Mouse (Mus musculus) spleen, embryonic (tissue): ENCODE measurements around the gene Pan2.
"Not testable (repeated sequence)": the region's sequence is repeated elsewhere in the genome, so short reads cannot be mapped to it uniquely, and the experiment has no call there.

ENCODE experiments used
- CTCF ChIA-PET: fragments of 350-600 bp; sonication (Branson Sonifier 250); formaldehyde crosslinking; loops from one replicate; lab custom pipeline; 2022; lab: Charles Lee

Gene Pan2

DNA sequence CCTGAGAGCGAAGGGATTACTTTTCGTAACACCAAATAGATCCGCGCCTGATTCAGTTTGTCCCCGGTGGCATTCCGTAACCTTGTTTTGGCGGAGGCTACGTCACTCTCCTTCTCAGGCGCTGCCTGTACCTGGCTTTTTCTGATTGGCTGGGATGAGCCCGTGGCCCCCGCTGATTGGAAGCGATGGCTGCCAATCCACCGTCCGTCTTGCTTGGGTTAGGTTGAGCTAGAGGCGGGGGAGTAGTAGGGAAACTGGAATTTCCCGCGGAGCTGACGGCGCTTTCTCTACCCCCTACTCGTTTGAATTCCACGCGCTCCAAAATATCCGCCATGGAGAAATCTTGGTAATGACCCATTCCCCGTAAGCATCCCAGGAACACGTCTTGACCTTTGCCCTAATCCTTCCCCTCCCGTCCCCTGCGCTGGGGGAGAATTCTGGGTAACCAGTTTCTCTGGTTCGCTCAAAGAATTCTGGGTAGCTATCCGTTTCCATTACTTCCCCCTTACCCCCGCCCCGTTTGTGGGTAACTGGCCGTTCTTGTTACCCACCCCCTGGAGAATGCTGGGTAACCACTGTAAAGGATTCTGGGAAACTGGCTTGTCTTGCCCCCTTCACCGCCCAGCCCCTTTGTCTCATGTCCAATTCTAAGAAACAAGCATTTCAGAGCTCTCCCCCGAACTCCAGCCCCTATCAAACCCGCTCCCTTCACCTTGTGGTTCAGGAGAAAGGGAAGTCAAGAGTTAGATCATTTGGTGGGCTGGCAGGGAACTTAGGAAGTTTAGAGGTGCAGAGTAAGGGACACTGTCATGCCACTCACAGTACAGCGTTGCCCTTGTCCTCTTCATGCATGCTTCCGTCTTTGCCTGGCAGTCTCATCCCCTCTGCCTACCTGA lies at the start of gene Pan2:
Gene Pan2 (plus strand): TSS at position 210 of the 896 bp plus-strand sequence.
- CTCF ChIA-PET: no interaction called here

DNA sequence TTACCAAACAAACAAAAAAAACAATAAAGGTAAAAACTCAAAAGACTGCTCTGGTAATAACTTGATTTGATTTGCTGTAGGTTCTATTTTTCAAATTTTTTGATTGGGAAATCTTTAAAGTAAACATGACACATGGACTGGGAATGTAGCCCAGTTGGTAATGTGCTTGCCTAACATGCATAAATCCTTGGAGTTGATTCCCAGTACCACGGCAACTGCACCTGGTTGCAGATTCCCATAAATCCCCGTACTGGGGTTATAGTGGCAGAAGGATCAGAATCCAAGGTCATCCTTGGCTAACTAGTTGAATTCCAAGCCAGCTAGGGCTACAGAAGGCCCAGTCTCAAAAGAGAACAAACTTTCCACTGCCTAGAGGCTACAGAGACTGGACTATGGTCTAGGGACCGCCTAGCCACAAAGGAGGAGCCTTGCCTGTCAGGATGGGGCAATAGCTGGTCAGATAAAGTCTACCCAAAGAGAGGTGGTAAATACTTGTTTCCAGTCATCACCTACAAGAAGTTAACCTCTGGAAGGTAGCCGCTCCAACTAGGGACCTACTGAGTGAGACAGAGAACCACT lies 49.4 kb upstream of the Pan2 start, which contains the start of gene Apon:
Gene Apon (plus strand): TSS at position 420 of the 579 bp plus-strand sequence.
- CTCF ChIA-PET: no interaction called here

DNA sequence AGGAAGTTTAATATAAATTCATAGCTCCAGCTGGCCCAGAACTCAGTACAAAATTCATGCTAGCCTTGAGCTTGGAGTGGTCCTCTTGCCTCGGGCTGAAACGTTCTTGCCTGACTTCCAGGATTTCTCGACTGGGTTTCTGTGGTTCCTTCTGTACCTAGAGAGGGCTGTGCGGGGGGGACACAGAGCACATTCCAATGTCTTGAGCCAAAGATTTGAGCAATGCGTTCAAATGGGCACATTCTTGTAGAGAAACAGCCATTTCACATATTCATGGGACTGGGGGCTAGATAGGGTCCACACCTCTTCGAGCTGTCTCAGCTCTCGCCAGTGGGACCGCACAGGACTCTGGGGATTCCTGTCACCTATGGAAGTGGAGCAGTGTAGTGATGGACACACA lies 47.2 kb upstream of the Pan2 start:
- CTCF ChIA-PET: no interaction called here

DNA sequence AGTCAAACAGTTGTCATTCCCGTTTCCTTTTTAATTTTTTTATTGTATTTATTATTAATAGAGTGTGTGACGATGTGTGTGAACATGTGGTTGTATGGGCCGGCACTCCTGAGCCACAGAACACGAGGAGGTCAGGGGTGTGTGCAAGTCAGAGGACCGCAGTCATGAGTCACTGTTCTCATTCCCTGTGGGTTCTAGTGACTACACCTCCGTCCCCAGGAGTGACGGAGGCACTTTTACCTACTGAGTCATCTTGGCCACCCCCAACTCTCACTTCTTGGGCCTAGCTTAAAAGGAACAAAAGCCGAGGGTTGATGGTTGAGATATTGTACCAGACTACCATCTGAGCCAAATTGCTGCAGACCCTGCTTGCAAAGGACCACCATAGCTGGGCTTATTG lies 46.8 kb upstream of the Pan2 start:
- CTCF ChIA-PET: interaction anchor here (0.7 kb wide), 1 partner anchor 28 kb away, joined by 4 read pairs; no protein-coding TSS in a partner anchor

DNA sequence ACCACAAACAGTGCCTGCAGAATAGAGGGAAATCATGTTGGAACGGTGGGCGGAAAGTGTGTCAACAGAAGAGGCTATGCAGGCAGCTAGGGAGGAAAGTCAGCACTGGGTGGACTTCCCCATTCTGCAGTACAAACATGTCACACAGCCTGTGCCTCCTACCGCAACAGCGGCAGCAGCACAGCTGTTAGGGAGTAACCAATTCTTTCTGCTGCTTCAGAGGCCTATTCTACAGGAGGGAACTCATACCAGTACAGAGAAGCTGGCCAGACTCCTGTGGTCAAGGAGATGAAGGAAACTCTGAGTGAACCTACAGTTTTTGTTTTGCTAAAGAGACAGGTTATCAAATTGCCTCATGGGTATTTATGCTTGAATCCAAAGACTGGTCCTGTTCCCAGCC lies 44.2 kb upstream of the Pan2 start:
- CTCF ChIA-PET: interaction anchor here (0.6 to 1.4 kb wide), 2 partner anchors 25 to 584 kb away, joined by 4 to 14 read pairs; no protein-coding TSS in a partner anchor

DNA sequence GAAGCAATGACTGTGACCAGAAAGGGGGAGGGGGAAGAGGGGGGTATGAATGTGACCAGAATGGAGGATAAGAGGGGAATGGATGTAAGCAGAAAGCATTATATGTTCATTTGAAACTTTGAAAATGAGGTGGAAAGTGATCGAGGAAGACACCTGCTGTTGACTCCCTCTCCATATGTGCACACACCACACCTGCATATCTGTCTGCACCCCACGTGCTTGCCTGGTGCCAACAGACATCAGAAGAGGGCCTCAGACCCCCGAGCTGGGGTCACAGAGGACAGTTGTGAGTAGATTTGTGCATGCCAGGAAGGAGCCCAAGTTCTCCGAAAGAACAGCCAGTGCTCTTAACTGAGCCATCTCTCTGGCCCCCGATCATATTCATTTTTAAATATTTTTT lies 43.2 kb upstream of the Pan2 start:
- CTCF ChIA-PET: interaction anchor here (0.6 kb wide), 1 partner anchor 113 kb away, joined by 4 read pairs; no protein-coding TSS in a partner anchor

DNA sequence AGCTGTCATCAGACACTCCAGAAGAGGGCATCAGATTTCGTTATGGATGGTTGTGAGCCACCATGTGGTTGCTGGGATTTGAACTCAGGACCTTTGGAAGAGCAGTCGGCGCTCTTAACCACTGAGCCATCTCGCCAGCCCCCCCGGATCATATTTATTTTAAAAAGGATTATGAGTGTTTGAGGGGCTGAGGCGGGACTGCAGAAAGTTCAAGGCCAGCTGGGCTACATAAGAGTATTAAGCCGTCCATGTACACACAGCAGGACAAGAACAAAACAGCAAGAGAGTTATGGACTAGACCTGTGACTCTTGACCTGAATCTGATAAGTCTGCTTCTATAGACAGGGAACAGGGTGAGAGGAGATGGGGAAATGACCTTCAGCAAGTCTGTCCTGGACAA lies 42.8 kb upstream of the Pan2 start:
- CTCF ChIA-PET: not testable (repeated sequence)

DNA sequence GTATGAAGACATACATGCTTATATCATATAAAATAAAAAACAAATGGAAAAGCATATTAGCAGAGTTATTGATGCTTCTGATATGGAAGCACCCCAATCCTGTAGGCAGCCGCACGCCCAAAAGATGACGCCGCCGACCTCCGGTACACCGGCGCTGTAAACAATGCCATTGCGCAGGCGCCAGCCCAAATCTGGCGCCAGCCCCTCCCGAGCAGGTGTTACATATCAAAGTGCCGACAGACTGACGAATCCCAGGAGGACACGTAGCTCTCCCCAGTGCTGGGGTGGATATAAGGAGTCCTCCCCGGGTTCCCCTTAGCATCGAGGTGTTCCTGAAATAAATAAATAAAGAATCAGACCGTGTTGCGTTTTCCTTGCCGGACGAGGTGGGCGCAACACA lies 40.8 kb upstream of the Pan2 start:
- CTCF ChIA-PET: no interaction called here

DNA sequence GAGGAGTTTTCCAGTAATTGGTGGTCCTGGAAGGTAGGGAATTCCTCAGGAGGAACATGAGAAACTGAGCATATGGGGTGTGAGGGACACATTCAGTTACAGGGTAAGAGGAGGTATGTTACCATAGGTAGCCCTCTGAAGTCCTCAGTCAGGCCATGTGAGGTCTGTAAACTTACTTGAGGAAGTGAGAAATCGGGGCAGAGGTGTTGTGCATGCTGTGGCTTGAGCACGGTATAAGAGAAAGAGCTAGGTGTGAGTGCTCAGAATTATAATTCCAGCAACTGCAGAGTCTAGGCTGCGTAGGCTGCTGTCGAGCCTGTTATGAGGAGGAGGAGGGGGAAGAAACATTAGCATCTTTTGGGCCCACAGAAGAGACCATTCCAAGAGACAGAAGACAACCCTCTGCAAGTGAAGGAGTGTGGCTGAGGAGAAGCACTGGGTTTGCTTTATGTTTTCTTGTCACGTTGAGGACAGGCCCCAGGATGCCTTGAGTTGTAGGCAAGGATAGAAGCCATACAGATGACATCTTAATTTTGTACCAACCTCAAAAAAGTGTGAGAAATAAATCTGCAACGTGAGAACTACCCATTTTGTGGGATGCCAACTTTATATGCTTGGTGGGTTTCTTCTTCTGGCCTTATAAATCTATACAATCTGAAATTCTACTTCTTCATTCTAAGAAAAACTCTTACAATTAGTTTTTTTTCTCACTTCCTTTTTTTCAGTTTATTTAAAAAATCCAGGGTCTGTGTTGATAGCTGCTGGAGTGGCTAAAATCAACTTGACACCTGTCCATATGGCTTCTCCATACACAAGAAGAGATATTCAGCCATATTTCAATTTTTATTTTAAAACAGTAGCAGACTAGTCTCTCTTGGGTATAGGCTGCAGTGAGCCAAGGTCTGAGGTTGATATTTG lies 39.5 kb upstream of the Pan2 start:
- CTCF ChIA-PET: no interaction called here

DNA sequence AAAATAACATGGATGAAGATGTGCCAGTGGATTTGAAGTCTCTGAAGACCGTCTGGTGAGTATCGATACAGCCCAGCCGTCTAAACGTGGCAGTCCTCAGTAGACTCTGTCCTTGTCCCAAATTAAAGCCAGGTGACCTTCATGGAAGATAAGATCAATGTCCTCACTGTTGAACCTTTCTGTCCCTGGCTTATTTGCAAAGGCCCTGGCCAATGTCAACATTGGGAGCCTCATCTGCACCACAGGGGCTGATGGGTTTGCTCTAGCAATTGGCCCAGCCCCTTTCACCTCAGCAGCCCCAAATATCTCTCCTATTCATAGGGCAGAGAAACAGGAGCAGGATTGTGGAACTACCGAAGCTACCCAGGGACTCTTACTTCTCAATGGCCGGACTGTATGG lies 34.8 kb upstream of the Pan2 start, which contains the start of gene Apof:
Gene Apof (plus strand): TSS at position 301 of the 400 bp plus-strand sequence.
- CTCF ChIA-PET: no interaction called here

DNA sequence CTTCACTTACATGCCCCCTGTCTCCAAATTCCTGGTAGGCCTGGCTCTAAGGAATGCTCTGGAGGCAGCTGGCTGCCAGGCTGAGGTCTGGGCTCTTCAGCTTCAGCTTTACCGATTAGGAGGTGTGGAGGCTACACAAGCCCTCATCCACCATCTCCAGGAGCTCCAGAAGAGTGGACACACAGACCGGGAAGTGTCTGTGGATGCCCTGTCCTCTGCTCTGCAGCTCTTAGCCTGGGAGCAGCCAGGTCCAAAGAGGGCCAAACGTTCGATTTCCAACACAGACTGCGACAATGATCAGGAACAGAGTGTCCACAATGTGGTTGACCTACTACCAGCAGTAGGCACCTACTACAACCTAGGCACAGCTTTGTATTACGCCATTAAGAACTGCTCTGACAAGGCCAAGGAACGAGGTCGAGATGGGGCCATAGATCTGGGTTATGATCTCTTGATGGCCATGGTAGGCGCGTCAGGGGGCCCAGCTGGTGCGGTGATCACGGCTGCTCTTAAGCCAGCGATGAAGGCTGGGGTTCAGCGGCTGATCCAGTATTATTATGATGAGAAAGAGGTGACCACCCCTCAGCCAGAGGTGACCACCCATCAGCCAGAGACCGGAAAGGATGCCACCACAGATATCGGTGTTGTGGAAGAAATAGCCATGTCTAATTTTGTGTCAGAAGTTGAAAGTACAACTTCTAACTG lies 33.8 kb upstream of the Pan2 start:
- CTCF ChIA-PET: no interaction called here

DNA sequence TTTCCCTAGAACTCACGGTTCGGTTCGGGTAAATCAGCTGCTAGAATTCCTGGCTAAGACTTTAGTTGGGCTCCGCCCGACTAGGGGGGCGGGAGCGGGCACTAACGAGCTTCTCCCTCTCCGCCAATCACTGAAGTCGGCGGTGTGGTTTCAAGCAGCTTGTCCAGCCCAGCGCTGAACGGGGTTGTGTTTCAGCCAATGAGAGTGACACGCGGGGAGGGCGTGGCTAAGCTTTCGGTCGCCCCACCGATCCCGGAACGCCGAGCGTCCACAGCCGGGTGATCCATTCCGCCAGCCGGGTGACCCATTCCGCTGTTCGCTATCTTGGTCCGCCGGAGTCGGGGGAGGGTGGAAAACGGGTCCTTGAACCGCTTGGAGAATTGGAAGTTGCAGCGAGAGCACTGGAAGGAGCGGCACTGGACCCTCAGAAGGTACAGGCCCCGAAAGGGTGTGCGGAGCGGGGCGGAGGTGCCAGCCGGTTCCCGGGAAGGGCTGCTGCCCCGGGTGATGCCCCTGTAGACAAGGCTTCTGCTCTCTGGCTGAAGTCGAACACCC lies 32.8 kb upstream of the Pan2 start, which contains the start of gene Stat2:
Gene Stat2 (plus strand): TSS at position 273 of the 555 bp plus-strand sequence.
- CTCF ChIA-PET: no interaction called here

DNA sequence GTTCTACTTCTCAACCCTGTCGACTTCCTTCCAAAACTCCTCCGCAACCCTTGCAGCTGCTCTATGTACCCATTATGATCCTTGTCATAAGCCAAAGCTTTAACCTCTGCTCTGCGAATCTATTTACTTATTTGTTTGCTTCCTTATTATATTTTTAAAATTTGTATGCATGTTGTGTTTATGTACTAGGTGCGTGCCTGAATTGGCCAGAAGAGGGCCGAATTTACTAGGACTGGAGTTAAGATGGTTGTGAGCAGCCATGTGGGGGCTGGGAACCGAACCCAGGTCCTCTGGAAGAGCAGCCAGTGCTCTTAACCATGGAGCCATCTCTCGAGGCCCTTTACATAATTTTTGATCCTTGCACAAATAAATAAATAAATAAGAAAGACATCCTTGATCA lies 32.3 kb upstream of the Pan2 start:
- CTCF ChIA-PET: no interaction called here

DNA sequence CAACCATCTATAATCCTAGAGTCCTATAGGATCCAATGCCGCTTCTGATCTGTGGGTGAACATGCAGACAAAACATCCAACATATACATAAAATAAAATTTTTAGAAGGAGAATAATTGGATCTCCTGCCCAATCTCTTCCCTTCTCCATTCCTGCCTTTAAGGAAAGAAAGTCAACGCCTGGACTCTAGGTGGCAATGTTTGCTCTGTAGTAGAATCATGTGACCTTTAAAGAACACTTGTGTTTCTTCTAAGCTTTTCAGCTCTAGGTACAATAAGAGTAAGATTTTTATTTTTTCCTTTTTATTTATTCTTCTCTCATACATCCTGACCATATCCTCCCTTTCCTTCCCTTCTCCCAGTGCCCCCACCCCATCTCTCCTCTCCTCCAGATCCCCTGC lies 31.3 kb upstream of the Pan2 start:
- CTCF ChIA-PET: interaction anchor here (1.1 kb wide), 1 partner anchor 9 kb away, joined by 3 read pairs; no protein-coding TSS in a partner anchor

DNA sequence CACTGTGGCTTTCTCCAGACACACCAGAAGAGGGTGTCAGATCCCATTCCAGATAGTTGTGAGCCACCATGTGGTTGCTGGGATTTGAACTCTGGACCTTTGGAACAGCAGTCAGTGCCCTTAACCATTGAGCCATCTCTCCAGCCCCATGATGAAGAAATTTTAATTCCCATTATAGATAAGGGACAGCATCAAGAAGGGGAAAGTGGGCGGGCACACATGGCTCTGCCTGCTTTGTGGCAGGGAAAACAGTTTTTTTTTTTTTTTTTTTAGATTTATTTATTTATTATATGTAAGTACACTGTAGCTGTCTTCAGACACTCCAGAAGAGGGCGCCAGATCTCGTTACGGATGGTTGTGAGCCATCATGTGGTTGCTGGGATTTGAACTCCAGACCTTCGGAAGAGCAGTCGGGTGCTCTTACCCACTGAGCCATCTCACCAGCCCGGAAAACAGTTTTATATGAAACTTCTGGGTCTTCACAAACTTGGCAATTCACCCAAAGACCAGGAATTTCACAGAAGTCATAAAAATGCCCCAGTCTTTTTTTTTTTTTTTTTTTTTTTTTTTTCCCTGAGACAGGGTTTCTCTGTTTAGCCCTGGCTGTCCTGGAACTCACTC lies 30.2 kb upstream of the Pan2 start:
- CTCF ChIA-PET: interaction anchor here (0.6 kb wide), 2 partner anchors 49 to 149 kb away, joined by 4 to 9 read pairs; no protein-coding TSS in a partner anchor

DNA sequence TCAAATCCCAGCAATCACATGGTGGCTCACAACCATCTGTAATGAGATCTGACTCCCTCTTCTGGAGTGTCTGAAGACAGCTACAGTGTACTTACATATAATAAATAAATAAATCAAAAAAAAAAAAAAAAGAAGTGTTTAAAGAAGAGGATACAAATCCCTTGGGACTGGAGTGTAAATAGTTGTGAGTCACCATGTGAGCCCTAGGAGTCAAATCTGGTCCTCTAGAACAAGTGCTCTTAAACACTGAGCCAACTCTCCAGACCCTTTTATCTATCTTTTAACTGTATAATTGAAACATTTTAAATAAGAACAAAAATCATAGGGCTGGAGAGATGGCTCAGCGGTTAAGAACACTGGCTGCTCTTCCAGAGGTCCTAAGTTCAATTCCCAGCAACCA lies 27.8 kb upstream of the Pan2 start:
- CTCF ChIA-PET: not testable (repeated sequence)

DNA sequence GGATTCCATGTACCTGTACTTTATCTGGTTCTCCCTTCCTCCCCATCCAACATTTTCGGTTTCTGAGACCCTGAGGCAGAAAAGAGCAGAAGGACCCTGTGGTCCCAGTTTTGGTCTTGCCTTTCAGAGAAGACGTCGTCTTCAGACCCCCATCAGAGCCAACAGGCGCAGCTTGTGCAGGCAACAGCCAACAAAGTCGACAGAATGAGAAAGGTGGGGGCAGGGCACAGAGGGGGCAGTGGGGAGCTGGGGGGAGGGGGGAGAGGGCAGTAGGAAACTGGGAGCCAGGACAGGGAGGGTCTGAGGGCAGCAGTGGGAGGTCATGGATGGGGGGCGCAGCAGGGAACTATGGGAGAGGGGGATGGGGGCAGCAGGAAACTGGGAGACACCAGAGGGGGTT lies 25.0 kb upstream of the Pan2 start:
- CTCF ChIA-PET: interaction anchor here (0.5 kb wide), 1 partner anchor 211 kb away, joined by 3 read pairs; no protein-coding TSS in a partner anchor

DNA sequence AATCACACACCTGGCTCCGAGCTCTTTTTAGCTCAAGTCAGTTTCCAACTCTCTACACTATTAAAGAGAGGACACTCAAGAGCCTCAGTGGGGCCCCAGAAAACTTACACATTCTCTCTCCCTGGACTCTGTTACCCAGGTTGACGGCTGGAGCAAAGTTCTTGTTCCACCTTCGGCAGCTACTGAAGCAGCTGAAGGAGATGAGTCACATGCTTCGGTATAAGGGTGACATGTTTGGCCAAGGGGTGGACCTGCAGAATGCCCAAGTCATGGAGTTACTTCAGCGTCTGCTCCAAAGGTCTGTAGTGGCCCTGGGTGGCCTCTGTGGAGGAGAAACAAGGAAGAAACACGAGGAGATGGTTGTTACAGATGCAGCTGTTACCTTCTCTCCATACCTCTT lies 22.2 kb upstream of the Pan2 start:
- CTCF ChIA-PET: interaction anchor here (1.4 kb wide), 1 partner anchor 9 kb away, joined by 3 read pairs; no protein-coding TSS in a partner anchor

DNA sequence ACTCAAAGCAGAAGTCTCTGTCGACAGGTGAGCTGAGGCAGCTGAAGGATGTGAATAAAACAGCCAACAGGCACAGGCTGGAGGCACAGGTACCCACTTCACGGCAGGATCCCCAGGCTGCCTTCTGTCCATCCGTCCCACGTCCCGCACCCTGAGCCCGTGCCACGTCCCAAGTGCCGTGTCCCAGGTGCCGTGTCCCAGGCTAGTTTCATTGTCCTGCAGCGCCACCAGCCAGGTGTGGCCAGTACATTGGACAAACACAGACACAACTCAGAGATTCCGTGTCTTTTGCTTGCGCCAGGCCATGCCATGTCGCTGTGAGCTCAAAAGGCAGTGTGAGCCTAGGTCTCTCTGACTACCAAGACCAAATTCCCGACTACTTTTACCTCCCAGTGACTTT lies 21.5 kb upstream of the Pan2 start:
- CTCF ChIA-PET: interaction anchor here (0.8 to 1.4 kb wide), 2 partner anchors 10 to 857 kb away, joined by 3 to 32 read pairs; no protein-coding TSS in a partner anchor
